Mouse (Mus musculus) embryonic fibroblast, embryonic 13.5 days (primary cell): ENCODE measurements around the gene Tgds.

Experiments
- CTCF ChIP-seq: IDR thresholded peaks from 2 replicates; pipeline ENCODE4 v1.5.1; 2011; ENCODE audit warnings: mild to moderate bottlenecking, control low read depth, low read length, moderate library complexity, borderline replicate concordance; ENCODE audit not compliant: insufficient read depth
- POLR2A ChIP-seq: IDR thresholded peaks from 2 replicates; pipeline ENCODE4 v1.6.1; 2011; ENCODE audit warnings: low read depth, mild to moderate bottlenecking, control low read depth, low read length, moderate library complexity

GRCm38 (mm10) chr14:118131931-118132641 lies 469 bp downstream of the Tgds start:
- no peak for TF ChIP-seq CTCF
- TF ChIP-seq POLR2A, result no peak
